Mouse (Mus musculus): Measurements from ENCODE around the gene Aqp3. TPM values are rescaled to one million over a fixed set of nuclear protein-coding genes. Genes with fewer than 3 reads are reported as not detected.

Gene Aqp3
- 1.3 and 1.6 TPM in 2 replicates for polyA plus RNA-seq (2014; fragmentation: Nextera tagmentation; extraction: Ambion mirVana)

GRCm38 (mm10) chr4:41097871-41098576 is at the start of gene Aqp3:
Gene Aqp3 (minus strand): TSS chr4:41098183.
- H3K36me3 ChIP-seq (ENCODE audit: control insufficient read depth, insufficient read depth, low read length) = no peaks in the 10 kb centered on the region
- peak within 1 kb of the TSS; percentile 41 for H3K4me3 ChIP-seq (ENCODE audit: low read depth, low read length)
- H3K9me3 ChIP-seq (ENCODE audit: control insufficient read depth, low read length) = no peaks in the 10 kb centered on the region
- peak; percentile 89 for DNase-seq (ENCODE audit: low spot score, missing footprints)
- WGBS = under 1% methylated on average over 42 of the region's 42 CpGs
- peak within 1 kb of the TSS; percentile 84 for H3K4me2 ChIP-seq
- ATAC-seq (ENCODE audit: low FRiP score) = peak; percentile 61; the same call in 1 of the 2 replicates
- H3K27ac ChIP-seq (ENCODE audit: low read depth, low read length) = no peak within 1 kb of the TSS
- H3K4me1 ChIP-seq (ENCODE audit: control insufficient read depth, insufficient read depth, low read length) = no peaks in the 10 kb centered on the region
- peak within 1 kb of the TSS; percentile 58 for H3K9ac ChIP-seq (ENCODE audit: low read length)
- H3K27me3 ChIP-seq (ENCODE audit: control insufficient read depth, insufficient read depth, low read length) = peaks cover 20% of the 10 kb centered on the region

- WGBS = 92% methylated on average over 2 of the region's 2 CpGs
- H3K9ac ChIP-seq (ENCODE audit: low read length) = no peak overlapping the region
- DNase-seq (ENCODE audit: low spot score, missing footprints) (no peak), ATAC-seq (ENCODE audit: low FRiP score) (no peak)
- H3K4me1 ChIP-seq (ENCODE audit: control insufficient read depth, insufficient read depth, low read length) = no peaks in the 10 kb centered on the region
- no peaks in the 10 kb centered on the region for H3K9me3 ChIP-seq (ENCODE audit: control insufficient read depth, low read length)
- H3K36me3 ChIP-seq (ENCODE audit: control insufficient read depth, insufficient read depth, low read length) = no peaks in the 10 kb centered on the region; the same call in 1 of the 2 replicates
- H3K27me3 ChIP-seq (ENCODE audit: control insufficient read depth, insufficient read depth, low read length) = no peaks in the 10 kb centered on the region
- H3K4me3 ChIP-seq (ENCODE audit: low read depth, low read length) = no peak overlapping the region
- no peak overlapping the region for H3K4me2 ChIP-seq
- no peak overlapping the region for H3K27ac ChIP-seq (ENCODE audit: low read depth, low read length)
These were observed 44.6 kb upstream of the Aqp3 start for GRCm38 (mm10) chr4:41142601-41143000.

DNA sequence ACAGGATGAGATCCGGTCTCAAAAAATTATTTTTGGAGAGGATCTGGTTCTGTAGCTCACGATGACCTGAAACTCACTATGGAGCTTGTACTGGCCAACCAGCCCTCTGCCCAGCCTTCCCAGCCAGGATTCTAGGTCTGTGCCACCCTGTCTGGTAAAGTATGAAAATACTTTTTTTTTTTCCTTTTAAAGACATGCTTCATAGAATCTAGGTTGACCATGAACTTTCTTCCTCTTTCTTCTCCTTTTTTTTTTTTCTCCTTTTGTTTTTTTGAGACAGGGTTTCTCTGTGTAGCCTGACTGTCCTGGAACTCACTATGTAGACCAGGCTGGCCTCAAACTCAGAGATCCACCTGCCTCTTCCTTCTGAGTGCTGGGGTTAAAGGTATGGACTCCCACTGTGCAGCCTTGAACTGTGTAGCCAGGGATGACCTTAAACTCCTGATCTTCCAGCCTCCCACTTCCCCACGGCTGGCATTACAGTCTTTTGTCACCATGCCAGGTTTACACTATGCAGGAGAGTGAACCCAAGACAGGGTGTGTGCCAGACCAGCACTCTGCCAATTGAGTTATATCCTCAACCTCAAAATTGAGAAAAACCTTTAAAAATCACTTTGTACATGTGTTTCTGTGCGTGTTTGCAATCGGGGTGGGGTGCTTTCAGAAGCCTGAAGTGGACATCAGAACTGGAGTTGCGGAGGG is 42.3 kb upstream of the Aqp3 start:
- no peaks in the 10 kb centered on the region; the same call in 1 of the 2 replicates for H3K36me3 ChIP-seq (ENCODE audit: control insufficient read depth, insufficient read depth, low read length)
- H3K4me3 ChIP-seq (ENCODE audit: low read depth, low read length) = no peak overlapping the region
- DNase-seq (ENCODE audit: low spot score, missing footprints) (no peak), ATAC-seq (ENCODE audit: low FRiP score) (no peak)
- H3K4me2 ChIP-seq = no peak overlapping the region
- H3K9me3 ChIP-seq (ENCODE audit: control insufficient read depth, low read length) = no peaks in the 10 kb centered on the region
- no peak overlapping the region for H3K27ac ChIP-seq (ENCODE audit: low read depth, low read length)
- no peak overlapping the region for H3K9ac ChIP-seq (ENCODE audit: low read length)
- H3K27me3 ChIP-seq (ENCODE audit: control insufficient read depth, insufficient read depth, low read length) = no peaks in the 10 kb centered on the region
- 98% methylated on average over 6 of the region's 6 CpGs for WGBS
- no peaks in the 10 kb centered on the region for H3K4me1 ChIP-seq (ENCODE audit: control insufficient read depth, insufficient read depth, low read length)

DNA sequence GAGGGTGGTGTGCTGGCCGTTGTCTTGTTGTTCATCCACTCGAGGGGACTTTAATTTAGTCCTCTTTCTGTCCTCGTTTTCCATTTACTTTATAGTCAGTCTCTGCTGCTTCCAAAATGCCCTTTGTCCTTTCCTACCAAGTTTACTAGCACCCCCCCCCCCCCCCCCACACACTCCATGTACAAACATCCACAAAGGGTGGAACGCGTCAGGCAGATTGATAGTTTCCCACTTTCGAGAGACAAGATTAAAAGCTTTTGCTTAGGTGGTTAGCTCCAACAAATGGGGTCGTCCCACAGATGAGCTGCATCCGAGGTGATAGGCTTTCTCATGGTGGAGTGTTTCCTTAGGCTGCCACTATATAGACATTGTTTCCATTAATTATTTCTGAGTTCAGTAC is 38.8 kb upstream of the Aqp3 start:
- Histone ChIP-seq H3K9ac (ENCODE audit: low read length) (peak overlapping the region; percentile 97), H3K4me3 (ENCODE audit: low read depth, low read length) (peak overlapping the region; percentile 73), H3K27ac (ENCODE audit: low read depth, low read length) (peak overlapping the region; percentile 99), H3K4me2 (peak overlapping the region; percentile 74), H3K27me3 (ENCODE audit: control insufficient read depth, insufficient read depth, low read length) (no peaks in the 10 kb centered on the region), H3K9me3 (ENCODE audit: control insufficient read depth, low read length) (no peaks in the 10 kb centered on the region), H3K36me3 (ENCODE audit: control insufficient read depth, insufficient read depth, low read length) (no peaks in the 10 kb centered on the region; the same call in 1 of the 2 replicates), H3K4me1 (ENCODE audit: control insufficient read depth, insufficient read depth, low read length) (0 out of 2 replicates have a peak, but pooled peaks cover 4% of the 10 kb centered on the region)
- DNase-seq (ENCODE audit: low spot score, missing footprints) (peak; percentile 88), ATAC-seq (ENCODE audit: low FRiP score) (no peak)
- WGBS = 0% methylated on average over 8 of the region's 8 CpGs

GRCm38 (mm10) chr4:41136454-41136805 is 38.4 kb upstream of the Aqp3 start:
- Histone ChIP-seq H3K4me1 (ENCODE audit: control insufficient read depth, insufficient read depth, low read length) (0 out of 2 replicates have a peak, but pooled peaks cover 4% of the 10 kb centered on the region), H3K9me3 (ENCODE audit: control insufficient read depth, low read length) (no peaks in the 10 kb centered on the region), H3K4me3 (ENCODE audit: low read depth, low read length) (peak overlapping the region; percentile 73), H3K4me2 (peak overlapping the region; percentile 74), H3K36me3 (ENCODE audit: control insufficient read depth, insufficient read depth, low read length) (no peaks in the 10 kb centered on the region; the same call in 1 of the 2 replicates), H3K27ac (ENCODE audit: low read depth, low read length) (peak overlapping the region; percentile 99), H3K27me3 (ENCODE audit: control insufficient read depth, insufficient read depth, low read length) (no peaks in the 10 kb centered on the region), H3K9ac (ENCODE audit: low read length) (peak overlapping the region; percentile 97)
- WGBS = 0% methylated on average over 4 of the region's 4 CpGs
- no peak for DNase-seq (ENCODE audit: low spot score, missing footprints)
- no peak; the same call in 1 of the 2 replicates for ATAC-seq (ENCODE audit: low FRiP score)

DNA sequence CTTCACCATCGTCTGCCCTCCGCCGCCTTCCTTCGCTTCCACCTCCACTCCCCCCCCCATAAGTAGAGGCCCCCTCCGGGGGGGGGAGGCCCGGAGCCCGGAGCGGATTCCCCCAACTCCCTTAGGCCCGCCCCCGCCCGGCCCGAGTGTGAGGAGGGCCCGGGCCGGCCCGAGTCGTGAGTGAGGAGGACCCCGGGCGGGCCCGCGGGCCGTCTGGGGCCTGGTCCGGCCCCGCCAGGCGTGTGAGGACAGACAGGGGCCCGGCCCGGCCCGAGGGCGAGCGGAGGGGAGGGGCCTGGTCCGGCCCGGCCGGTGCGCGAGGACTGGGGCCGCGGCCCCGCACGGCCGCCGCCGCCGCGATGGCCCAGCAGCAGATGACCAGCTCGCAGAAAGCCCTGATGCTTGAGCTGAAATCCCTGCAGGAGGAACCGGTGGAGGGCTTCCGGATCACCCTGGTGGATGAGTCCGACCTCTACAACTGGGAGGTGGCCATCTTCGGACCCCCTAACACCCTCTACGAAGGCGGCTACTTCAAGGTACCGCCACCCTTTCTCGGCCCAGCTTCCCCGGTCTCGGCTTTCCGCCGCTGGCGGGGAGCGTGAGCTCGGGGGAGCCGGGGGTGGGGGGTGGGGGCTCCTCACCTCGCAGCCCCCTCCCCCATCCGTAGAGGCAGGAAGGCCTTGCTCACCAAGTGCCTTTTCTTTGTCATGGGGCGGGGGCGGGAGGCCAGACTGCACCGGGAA is 37.9 kb upstream of the Aqp3 start, which contains the start of gene Ube2r2:
Ube2r2 (plus strand) TSS at position 33 of the 743 bp plus-strand sequence.
- Histone ChIP-seq H3K36me3 (ENCODE audit: control insufficient read depth, insufficient read depth, low read length) (no peaks in the 10 kb centered on the region; the same call in 1 of the 2 replicates), H3K27ac (ENCODE audit: low read depth, low read length) (peak within 1 kb of the TSS; percentile 99), H3K4me1 (ENCODE audit: control insufficient read depth, insufficient read depth, low read length) (0 out of 2 replicates have a peak, but pooled peaks cover 4% of the 10 kb centered on the region), H3K9ac (ENCODE audit: low read length) (peak within 1 kb of the TSS; percentile 97), H3K27me3 (ENCODE audit: control insufficient read depth, insufficient read depth, low read length) (no peaks in the 10 kb centered on the region), H3K4me3 (ENCODE audit: low read depth, low read length) (peak within 1 kb of the TSS; percentile 73), H3K4me2 (peak within 1 kb of the TSS; percentile 74), H3K9me3 (ENCODE audit: control insufficient read depth, low read length) (no peaks in the 10 kb centered on the region)
- ATAC-seq (ENCODE audit: low FRiP score) (peak; percentile 87), DNase-seq (ENCODE audit: low spot score, missing footprints) (peak; percentile 96)
- WGBS = 1% methylated on average over 57 of the region's 65 CpGs

GRCm38 (mm10) chr4:41134935-41135710 is 37.1 kb upstream of the Aqp3 start:
- peak overlapping the region; percentile 73 for H3K4me3 ChIP-seq (ENCODE audit: low read depth, low read length)
- 0 out of 2 replicates have a peak, but pooled peaks cover 4% of the 10 kb centered on the region for H3K4me1 ChIP-seq (ENCODE audit: control insufficient read depth, insufficient read depth, low read length)
- no peaks in the 10 kb centered on the region for H3K27me3 ChIP-seq (ENCODE audit: control insufficient read depth, insufficient read depth, low read length)
- peak; percentile 97 for DNase-seq (ENCODE audit: low spot score, missing footprints)
- peak overlapping the region; percentile 97 for H3K9ac ChIP-seq (ENCODE audit: low read length)
- no peaks in the 10 kb centered on the region for H3K9me3 ChIP-seq (ENCODE audit: control insufficient read depth, low read length)
- peak; percentile 94 for ATAC-seq (ENCODE audit: low FRiP score)
- H3K4me2 ChIP-seq = peak overlapping the region; percentile 74
- H3K27ac ChIP-seq (ENCODE audit: low read depth, low read length) = peak overlapping the region; percentile 99
- WGBS = 1% methylated on average over 24 of the region's 70 CpGs
- no peaks in the 10 kb centered on the region for H3K36me3 ChIP-seq (ENCODE audit: control insufficient read depth, insufficient read depth, low read length)

- Histone ChIP-seq H3K27me3 (ENCODE audit: control insufficient read depth, insufficient read depth, low read length) (no peaks in the 10 kb centered on the region), H3K4me2 (no peak overlapping the region), H3K9ac (ENCODE audit: low read length) (no peak overlapping the region), H3K4me1 (ENCODE audit: control insufficient read depth, insufficient read depth, low read length) (0 out of 2 replicates have a peak, but pooled peaks cover 4% of the 10 kb centered on the region), H3K36me3 (ENCODE audit: control insufficient read depth, insufficient read depth, low read length) (no peaks in the 10 kb centered on the region), H3K27ac (ENCODE audit: low read depth, low read length) (no peak overlapping the region), H3K4me3 (ENCODE audit: low read depth, low read length) (no peak overlapping the region), H3K9me3 (ENCODE audit: control insufficient read depth, low read length) (no peaks in the 10 kb centered on the region)
- ATAC-seq (ENCODE audit: low FRiP score) (no peak), DNase-seq (ENCODE audit: low spot score, missing footprints) (no peak)
- WGBS = 80% methylated on average over 6 of the region's 6 CpGs
These were observed 35.7 kb upstream of the Aqp3 start for GRCm38 (mm10) chr4:41133529-41134291.
